Mouse (Mus musculus): ENCODE measurements around the gene Chuk. TPM values are rescaled to one million over a fixed set of nuclear protein-coding genes. Genes with fewer than 3 reads are reported as not detected.

Gene Chuk
- polyA plus RNA-seq, 1 experiment from 2014 or later = 29.6 TPM

- 66% methylated on average over 13 of the region's 13 CpGs for WGBS (ENCODE audit: insufficient replicate concordance)
- no peaks in the 10 kb centered on the region for H3K27me3 ChIP-seq (ENCODE audit: insufficient read depth, low read length)
- H3K4me1 ChIP-seq (ENCODE audit: insufficient read depth) = peaks cover 4% of the 10 kb centered on the region
- TF ChIP-seq CTCF (IDR thresholded peaks at IDR 0.05; ENCODE audit: low read depth) = no peak
- no peak for TF ChIP-seq EP300 (IDR thresholded peaks at IDR 0.05; ENCODE audit: low read depth)
- H3K4me3 ChIP-seq (ENCODE audit: low read depth, low read length) = no peak overlapping the region
- H3K36me3 ChIP-seq (replicated peaks; ENCODE audit: insufficient read depth, low read length) = no peaks in the 10 kb centered on the region
- no peak overlapping the region for H3K27ac ChIP-seq (ENCODE audit: low read depth)
- ATAC-seq = no peak
- H3K9ac ChIP-seq (replicated peaks) = no peak overlapping the region
- no peak overlapping the region for H3K4me2 ChIP-seq (ENCODE audit: low read depth, low read length)
- H3K9me3 ChIP-seq (ENCODE audit: low read length) = no peaks in the 10 kb centered on the region
- DNase-seq = no peak
These were observed 82.2 kb downstream of the Chuk start for GRCm38 (mm10) chr19:44024921-44025585.

Other genes with a start within 250 kb of the Chuk start
- gene Dnmbp, start 167.3 kb downstream of the Chuk start, polyA plus RNA-seq (2015; fragmentation: Nextera tagmentation; extraction: Ambion mirVana) = 4.0 and 4.8 TPM in 2 replicates
- 110 and 118 TPM in 2 replicates for gene Cpn1, start 120.9 kb downstream of the Chuk start, polyA plus RNA-seq (2015; fragmentation: Nextera tagmentation; extraction: Ambion mirVana)
- gene Cyp2c23, start 78.3 kb downstream of the Chuk start, polyA plus RNA-seq (2015; fragmentation: Nextera tagmentation; extraction: Ambion mirVana) = 75.8 and 85.1 TPM in 2 replicates
- 13.8 and 14.1 TPM in 2 replicates for gene Erlin1, start 37.7 kb downstream of the Chuk start, polyA plus RNA-seq (2015; fragmentation: Nextera tagmentation; extraction: Ambion mirVana)
- gene Cwf19l1, start 28.4 kb upstream of the Chuk start, polyA plus RNA-seq (2015; fragmentation: Nextera tagmentation; extraction: Ambion mirVana) = 12.3 and 12.6 TPM in 2 replicates
- gene Bloc1s2, start 39.0 kb upstream of the Chuk start, polyA plus RNA-seq (2015; fragmentation: Nextera tagmentation; extraction: Ambion mirVana) = 31.6 and 33.2 TPM in 2 replicates
- gene Pkd2l1, start 85.0 kb upstream of the Chuk start, polyA plus RNA-seq (2015; fragmentation: Nextera tagmentation; extraction: Ambion mirVana) = not detected in 2 replicates
- not detected in 2 replicates for gene Scd3, start 95.8 kb upstream of the Chuk start, polyA plus RNA-seq (2015; fragmentation: Nextera tagmentation; extraction: Ambion mirVana)
- gene Scd2, start 186.2 kb upstream of the Chuk start, polyA plus RNA-seq (2015; fragmentation: Nextera tagmentation; extraction: Ambion mirVana) = 5.9 and 6.2 TPM in 2 replicates
- gene Scd4, start 225.6 kb upstream of the Chuk start, polyA plus RNA-seq (2015; fragmentation: Nextera tagmentation; extraction: Ambion mirVana) = not detected in 2 replicates